Comparison of ENCODE assay signal across 10 mouse cellular contexts in the genomic region with DNA sequence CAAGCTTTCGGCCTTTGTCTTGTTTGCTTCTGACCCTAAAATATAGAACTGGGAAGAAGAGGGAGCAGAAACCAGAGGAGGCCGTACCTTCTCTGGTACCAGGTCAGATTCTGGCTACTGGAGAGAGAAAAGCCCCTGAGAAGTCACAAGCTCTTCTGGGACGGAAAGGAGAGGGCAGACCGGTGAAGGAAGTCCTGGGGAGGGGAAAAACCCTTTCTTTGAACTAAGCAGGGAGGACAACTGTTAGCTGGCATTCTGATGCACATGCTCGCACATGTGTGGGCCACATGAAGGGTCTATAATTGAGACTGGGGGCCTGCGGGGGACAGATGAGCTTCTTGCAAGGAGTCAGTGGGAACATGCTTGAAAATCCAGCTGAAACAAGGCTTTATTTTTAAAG.
DNase-seq lines count a peak whose midpoint lies in the region; ATAC-seq and TF ChIP-seq lines count a peak whose summit lies in the region.
"Had no signal": no experiment of that assay in that cellular context is flagged by ENCODE, and none has a peak within 500 bp of the region (broad histone marks: within the 10 kb centered on the region; RNA-seq: fewer than 3 reads in every experiment).

No protein-coding gene starts in this region.

- intact Hi-C loops in left cerebral cortex, adult 2 months (cut with DNase I), result no loop called here

- no peaks in the 10 kb centered on the region for H3K9me3 ChIP-seq in kidney, embryonic 15.5 days (replicated peaks)
- H3K9me3 ChIP-seq in embryonic facial prominence, embryonic 10.5 days, result no peaks in the 10 kb centered on the region
- no peaks in the 10 kb centered on the region for H3K9me3 ChIP-seq in limb, embryonic 14.5 days (ENCODE audit: control insufficient read depth, low read length)

- no peak overlapping the region for H3K4me2 ChIP-seq in kidney, embryonic 15.5 days
- no peak overlapping the region for H3K4me2 ChIP-seq in limb, embryonic 14.5 days (replicated peaks; ENCODE audit: low read depth, low read length, severe bottlenecking)

- DNase-seq in kidney, postnatal 25 days, result no peak
- no peak for DNase-seq in embryonic facial prominence, embryonic 10.5 days (ENCODE audit: low spot score)
- DNase-seq in limb, embryonic 14.5 days (ENCODE audit: low spot score), result no peak
- no peak for DNase-seq in cerebellum, postnatal 14 days
- no peak for DNase-seq in left cerebral cortex, adult 2 months (ENCODE audit: extremely low spot score in 1 of 2, low spot score in 2 of 2)
- DNase-seq: adrenal gland, postnatal 25 days; cerebellum, adult 2 months had no signal

- ATAC-seq in kidney, embryonic 15.5 days (replicated peaks; ENCODE audit: low FRiP score), result no peak
- no peak for ATAC-seq in limb, embryonic 14.5 days (ENCODE audit: low FRiP score, low read depth)

- no peaks in the 10 kb centered on the region for H3K36me3 ChIP-seq in kidney, embryonic 15.5 days
- no peaks in the 10 kb centered on the region for H3K36me3 ChIP-seq in embryonic facial prominence, embryonic 10.5 days (replicated peaks)
- no peaks in the 10 kb centered on the region for H3K36me3 ChIP-seq in limb, embryonic 14.5 days (ENCODE audit: control insufficient read depth, insufficient read depth, low read length)

- H3K4me3 ChIP-seq in kidney, embryonic 15.5 days (replicated peaks), result no peak overlapping the region
- no peak overlapping the region for H3K4me3 ChIP-seq in embryonic facial prominence, embryonic 10.5 days
- H3K4me3 ChIP-seq in embryonic fibroblast, embryonic 13.5 days (ENCODE audit: insufficient read depth, low read length), result no peak overlapping the region
- H3K4me3 ChIP-seq in limb, embryonic 14.5 days (replicated peaks; ENCODE audit: low read length), result no peak overlapping the region
- H3K4me3 ChIP-seq in left cerebral cortex, adult 2 months, result no peak overlapping the region
- H3K4me3 ChIP-seq: megakaryocyte, embryonic 14.5 days had no signal

- no peak for TF ChIP-seq CTCF in embryonic fibroblast, embryonic 13.5 days (IDR thresholded peaks at IDR 0.05; ENCODE audit: borderline replicate concordance, insufficient read depth, low read length)
- no peak for TF ChIP-seq CTCF in left cerebral cortex, adult 2 months (IDR thresholded peaks at IDR 0.05)

- 68% methylated on average over 6 of the region's 6 CpGs for WGBS in kidney, embryonic 15.5 days
- 66% methylated on average over 6 of the region's 6 CpGs for WGBS in embryonic facial prominence, embryonic 10.5 days
- 47% methylated on average over 6 of the region's 6 CpGs for WGBS in limb, embryonic 14.5 days

- H3K9ac ChIP-seq in kidney, embryonic 15.5 days, result no peak overlapping the region
- H3K9ac ChIP-seq in limb, embryonic 14.5 days (ENCODE audit: low read depth, low read length, severe bottlenecking), result no peak overlapping the region

- peaks cover 47% of the 10 kb centered on the region for H3K4me1 ChIP-seq in kidney, embryonic 15.5 days
- H3K4me1 ChIP-seq in embryonic facial prominence, embryonic 10.5 days, result peaks cover 48% of the 10 kb centered on the region
- H3K4me1 ChIP-seq in embryonic fibroblast, embryonic 13.5 days (ENCODE audit: control insufficient read depth, insufficient read depth, low read length), result peaks cover 14% of the 10 kb centered on the region
- peaks cover 35% of the 10 kb centered on the region for H3K4me1 ChIP-seq in limb, embryonic 14.5 days (ENCODE audit: control insufficient read depth, insufficient read depth, low read length)

- H3K27me3 ChIP-seq in kidney, embryonic 15.5 days, result no peaks in the 10 kb centered on the region
- H3K27me3 ChIP-seq in embryonic facial prominence, embryonic 10.5 days (replicated peaks; ENCODE audit: low read depth, poor library complexity, severe bottlenecking), result no peaks in the 10 kb centered on the region
- no peaks in the 10 kb centered on the region for H3K27me3 ChIP-seq in limb, embryonic 14.5 days (ENCODE audit: control insufficient read depth, insufficient read depth, low read length)

- TF ChIP-seq POLR2A in embryonic fibroblast, embryonic 13.5 days (IDR thresholded peaks at IDR 0.05; ENCODE audit: low read depth, low read length), result no peak
- TF ChIP-seq POLR2A in limb, embryonic 14.5 days (IDR thresholded peaks at IDR 0.05; ENCODE audit: borderline replicate concordance, extremely low read depth, insufficient read depth, insufficient read length), result no peak

- H3K27ac ChIP-seq in kidney, embryonic 15.5 days, result peak overlapping the region; percentile 82
- H3K27ac ChIP-seq in embryonic facial prominence, embryonic 10.5 days (replicated peaks), result peak overlapping the region; percentile 79
- peak overlapping the region; percentile 91 for H3K27ac ChIP-seq in embryonic fibroblast, embryonic 13.5 days (ENCODE audit: insufficient read depth, low read length)
- peak overlapping the region; percentile 68 for H3K27ac ChIP-seq in limb, embryonic 14.5 days (replicated peaks; ENCODE audit: low read depth, low read length)
- no peak overlapping the region for H3K27ac ChIP-seq in left cerebral cortex, adult 2 months
